Mouse (Mus musculus): Measurements from ENCODE around the gene Gm44511.
"Not testable (repeated sequence)": the region's sequence is repeated elsewhere in the genome, so short reads cannot be mapped to it uniquely, and the experiment has no call there.

The Gm44511 gene

GRCm38 (mm10) chr6:128760416-128761143 is 65.5 kb downstream of the Gm44511 start:
- DNase-seq (ENCODE audit: low spot score in 2 of 2), result peak; percentile 83 to 86

GRCm38 (mm10) chr6:128760016-128760415 is 66.1 kb downstream of the Gm44511 start:
- DNase-seq (ENCODE audit: low spot score in 2 of 2), result peak; percentile 92 to 94

- DNase-seq (ENCODE audit: low spot score in 2 of 2), result no peak
These were observed 66.7 kb downstream of the Gm44511 start for GRCm38 (mm10) chr6:128759221-128759950.

GRCm38 (mm10) chr6:128755402-128755763 is 70.7 kb downstream of the Gm44511 start:
- not testable (repeated sequence) for DNase-seq (ENCODE audit: low spot score in 2 of 2)

- DNase-seq (ENCODE audit: low spot score in 2 of 2), result not testable (repeated sequence)
These were observed 71.2 kb downstream of the Gm44511 start for GRCm38 (mm10) chr6:128754748-128755401.

- not testable (repeated sequence) for DNase-seq (ENCODE audit: low spot score in 2 of 2)
These were observed 71.8 kb downstream of the Gm44511 start for GRCm38 (mm10) chr6:128754265-128754664.

- DNase-seq (ENCODE audit: low spot score in 2 of 2), result peak; percentile 79 to 84
These were observed 72.4 kb downstream of the Gm44511 start for GRCm38 (mm10) chr6:128753610-128754224.

- not testable (repeated sequence) for DNase-seq (ENCODE audit: low spot score in 2 of 2)
These were observed 79.1 kb downstream of the Gm44511 start for GRCm38 (mm10) chr6:128747006-128747405.

GRCm38 (mm10) chr6:128737445-128737844 is 88.7 kb downstream of the Gm44511 start:
- DNase-seq (ENCODE audit: low spot score in 2 of 2), result no peak

- no peak for DNase-seq (ENCODE audit: low spot score in 2 of 2)
These were observed 90.0 kb downstream of the Gm44511 start for GRCm38 (mm10) chr6:128736100-128736499.

GRCm38 (mm10) chr6:128734896-128735295 is 91.2 kb downstream of the Gm44511 start:
- DNase-seq (ENCODE audit: low spot score in 2 of 2), result no peak

- DNase-seq (ENCODE audit: low spot score in 2 of 2), result no peak
These were observed 92.0 kb downstream of the Gm44511 start for GRCm38 (mm10) chr6:128733908-128734679.

- no peak for DNase-seq (ENCODE audit: low spot score in 2 of 2)
These were observed 94.1 kb downstream of the Gm44511 start for GRCm38 (mm10) chr6:128732032-128732431.
